Mouse (Mus musculus): Measurements from ENCODE around the gene Tmem248. TPM values are rescaled to one million over a fixed set of nuclear protein-coding genes. Genes with fewer than 3 reads are reported as not detected.

The Tmem248 gene
- polyA plus RNA-seq, 1 experiment, result 26.9 TPM

GRCm38 (mm10) chr5:130187383-130187782, 29.5 kb upstream of the Tmem248 start:
- Histone ChIP-seq H3K27me3 (ENCODE audit: control insufficient read depth, insufficient read depth, insufficient read length) (no peaks in the 10 kb centered on the region), H3K79me3 (ENCODE audit: low read depth) (peaks cover 37% of the 10 kb centered on the region), H3K36me3 (ENCODE audit: control insufficient read depth, insufficient read depth) (peaks cover 33% of the 10 kb centered on the region), H3K79me2 (ENCODE audit: control insufficient read depth, insufficient read depth) (peaks cover 58% of the 10 kb centered on the region), H3ac (ENCODE audit: control insufficient read depth, insufficient read length, low read depth) (no peak overlapping the region), H3K4me3 (ENCODE audit: insufficient read depth, poor library complexity, severe bottlenecking) (no peak overlapping the region)
- TF ChIP-seq CEBPB (IDR thresholded peaks at IDR 0.05; ENCODE audit: low read depth) (no peak), MYOG (IDR thresholded peaks at IDR 0.05; ENCODE audit: control insufficient read depth, extremely low read depth, insufficient read length) (no peak), MYOD1 (IDR thresholded peaks at IDR 0.05; ENCODE audit: control insufficient read depth, insufficient read length, low read depth) (no peak), MAX (IDR thresholded peaks at IDR 0.05) (no peak), USF1 (IDR thresholded peaks at IDR 0.05; ENCODE audit: low read depth) (no peak), FOSL1 (IDR thresholded peaks at IDR 0.05; ENCODE audit: insufficient read depth, low read length, poor library complexity, severe bottlenecking) (no peak), CTCF (IDR thresholded peaks at IDR 0.05; ENCODE audit: control insufficient read depth, insufficient read depth, insufficient read length) (no peak)

- TF ChIP-seq MAX (IDR thresholded peaks at IDR 0.05) (no peak), FOSL1 (IDR thresholded peaks at IDR 0.05; ENCODE audit: insufficient read depth, low read length, poor library complexity, severe bottlenecking) (no peak), CEBPB (IDR thresholded peaks at IDR 0.05; ENCODE audit: low read depth) (no peak), USF1 (IDR thresholded peaks at IDR 0.05; ENCODE audit: low read depth) (no peak), MYOG (IDR thresholded peaks at IDR 0.05; ENCODE audit: control insufficient read depth, extremely low read depth, insufficient read length) (no peak), CTCF (IDR thresholded peaks at IDR 0.05; ENCODE audit: control insufficient read depth, insufficient read depth, insufficient read length) (no peak), MYOD1 (IDR thresholded peaks at IDR 0.05; ENCODE audit: control insufficient read depth, insufficient read length, low read depth) (no peak)
- Histone ChIP-seq H3ac (ENCODE audit: control insufficient read depth, insufficient read length, low read depth) (no peak overlapping the region), H3K27me3 (ENCODE audit: control insufficient read depth, insufficient read depth, insufficient read length) (no peaks in the 10 kb centered on the region), H3K36me3 (ENCODE audit: control insufficient read depth, insufficient read depth) (peaks cover 50% of the 10 kb centered on the region), H3K79me2 (ENCODE audit: control insufficient read depth, insufficient read depth) (peaks cover 23% of the 10 kb centered on the region), H3K79me3 (ENCODE audit: low read depth) (peaks cover 10% of the 10 kb centered on the region), H3K4me3 (ENCODE audit: insufficient read depth, poor library complexity, severe bottlenecking) (no peak overlapping the region)
Measured at GRCm38 (mm10) chr5:130190909-130191308, 26.0 kb upstream of the Tmem248 start.

GRCm38 (mm10) chr5:130191865-130192264, 25.0 kb upstream of the Tmem248 start:
- peaks cover 14% of the 10 kb centered on the region for H3K79me2 ChIP-seq (ENCODE audit: control insufficient read depth, insufficient read depth)
- peaks cover 2% of the 10 kb centered on the region for H3K79me3 ChIP-seq (ENCODE audit: low read depth)
- no peaks in the 10 kb centered on the region for H3K27me3 ChIP-seq (ENCODE audit: control insufficient read depth, insufficient read depth, insufficient read length)
- H3ac ChIP-seq (ENCODE audit: control insufficient read depth, insufficient read length, low read depth), result no peak overlapping the region
- H3K4me3 ChIP-seq (ENCODE audit: insufficient read depth, poor library complexity, severe bottlenecking), result no peak overlapping the region
- peaks cover 57% of the 10 kb centered on the region for H3K36me3 ChIP-seq (ENCODE audit: control insufficient read depth, insufficient read depth)
- TF ChIP-seq MYOG (IDR thresholded peaks at IDR 0.05; ENCODE audit: control insufficient read depth, extremely low read depth, insufficient read length) (no peak), USF1 (IDR thresholded peaks at IDR 0.05; ENCODE audit: low read depth) (no peak), MYOD1 (IDR thresholded peaks at IDR 0.05; ENCODE audit: control insufficient read depth, insufficient read length, low read depth) (no peak), MAX (IDR thresholded peaks at IDR 0.05) (no peak), CTCF (IDR thresholded peaks at IDR 0.05; ENCODE audit: control insufficient read depth, insufficient read depth, insufficient read length) (no peak), CEBPB (IDR thresholded peaks at IDR 0.05; ENCODE audit: low read depth) (no peak)

- Histone ChIP-seq H3K79me3 (ENCODE audit: low read depth) (peaks cover 1% of the 10 kb centered on the region), H3K79me2 (ENCODE audit: control insufficient read depth, insufficient read depth) (peaks cover 8% of the 10 kb centered on the region), H3K27me3 (ENCODE audit: control insufficient read depth, insufficient read depth, insufficient read length) (no peaks in the 10 kb centered on the region), H3K36me3 (ENCODE audit: control insufficient read depth, insufficient read depth) (peaks cover 63% of the 10 kb centered on the region), H3ac (ENCODE audit: control insufficient read depth, insufficient read length, low read depth) (no peak overlapping the region), H3K4me3 (ENCODE audit: insufficient read depth, poor library complexity, severe bottlenecking) (no peak overlapping the region)
- TF ChIP-seq MYOG (IDR thresholded peaks at IDR 0.05; ENCODE audit: control insufficient read depth, extremely low read depth, insufficient read length) (no peak), FOSL1 (IDR thresholded peaks at IDR 0.05; ENCODE audit: insufficient read depth, low read length, poor library complexity, severe bottlenecking) (no peak), MYOD1 (IDR thresholded peaks at IDR 0.05; ENCODE audit: control insufficient read depth, insufficient read length, low read depth) (no peak), USF1 (IDR thresholded peaks at IDR 0.05; ENCODE audit: low read depth) (no peak), MAX (IDR thresholded peaks at IDR 0.05) (no peak), CTCF (IDR thresholded peaks at IDR 0.05; ENCODE audit: control insufficient read depth, insufficient read depth, insufficient read length) (no peak)
Measured at GRCm38 (mm10) chr5:130192356-130192944, 24.4 kb upstream of the Tmem248 start.

GRCm38 (mm10) chr5:130193760-130194159, 23.1 kb upstream of the Tmem248 start:
- H3K27me3 ChIP-seq (ENCODE audit: control insufficient read depth, insufficient read depth, insufficient read length), result no peaks in the 10 kb centered on the region
- H3K79me3 ChIP-seq (ENCODE audit: low read depth), result peaks cover 1% of the 10 kb centered on the region
- H3K36me3 ChIP-seq (ENCODE audit: control insufficient read depth, insufficient read depth), result peaks cover 76% of the 10 kb centered on the region
- H3K4me3 ChIP-seq (ENCODE audit: insufficient read depth, poor library complexity, severe bottlenecking), result no peak overlapping the region
- no peak overlapping the region for H3ac ChIP-seq (ENCODE audit: control insufficient read depth, insufficient read length, low read depth)
- TF ChIP-seq MYOD1 (IDR thresholded peaks at IDR 0.05; ENCODE audit: control insufficient read depth, insufficient read length, low read depth), result no peak
- no peak for TF ChIP-seq MYOG (IDR thresholded peaks at IDR 0.05; ENCODE audit: control insufficient read depth, extremely low read depth, insufficient read length)
- H3K79me2 ChIP-seq (ENCODE audit: control insufficient read depth, insufficient read depth), result no peaks in the 10 kb centered on the region

- Histone ChIP-seq H3K79me2 (ENCODE audit: control insufficient read depth, insufficient read depth) (no peaks in the 10 kb centered on the region), H3K79me3 (ENCODE audit: low read depth) (peaks cover 1% of the 10 kb centered on the region), H3K4me3 (ENCODE audit: insufficient read depth, poor library complexity, severe bottlenecking) (no peak overlapping the region), H3ac (ENCODE audit: control insufficient read depth, insufficient read length, low read depth) (no peak overlapping the region), H3K36me3 (ENCODE audit: control insufficient read depth, insufficient read depth) (peaks cover 76% of the 10 kb centered on the region), H3K27me3 (ENCODE audit: control insufficient read depth, insufficient read depth, insufficient read length) (no peaks in the 10 kb centered on the region)
- no peak for TF ChIP-seq FOSL1 (IDR thresholded peaks at IDR 0.05; ENCODE audit: insufficient read depth, low read length, poor library complexity, severe bottlenecking)
- no peak for TF ChIP-seq MYOD1 (IDR thresholded peaks at IDR 0.05; ENCODE audit: control insufficient read depth, insufficient read length, low read depth)
- TF ChIP-seq CEBPB (IDR thresholded peaks at IDR 0.05; ENCODE audit: low read depth), result no peak
- no peak for TF ChIP-seq USF1 (IDR thresholded peaks at IDR 0.05; ENCODE audit: low read depth)
- TF ChIP-seq MYOG (IDR thresholded peaks at IDR 0.05; ENCODE audit: control insufficient read depth, extremely low read depth, insufficient read length), result no peak
- no peak for TF ChIP-seq CTCF (IDR thresholded peaks at IDR 0.05; ENCODE audit: control insufficient read depth, insufficient read depth, insufficient read length)
- no peak for TF ChIP-seq MAX (IDR thresholded peaks at IDR 0.05)
Measured at GRCm38 (mm10) chr5:130196307-130196706, 20.6 kb upstream of the Tmem248 start.
